Mouse (Mus musculus): Measurements from ENCODE around the gene Nudt7. TPM values are rescaled to one million over a fixed set of nuclear protein-coding genes. Genes with fewer than 3 reads are reported as not detected.

Gene Nudt7
- polyA plus RNA-seq, 1 experiment, result not detected

GRCm38 (mm10) chr8:114143645-114144290, 10.4 kb downstream of the Nudt7 start:
- H3K36me3 ChIP-seq (ENCODE audit: control insufficient read depth, insufficient read depth), result no peaks in the 10 kb centered on the region
- TF ChIP-seq USF1 (IDR thresholded peaks at IDR 0.05; ENCODE audit: low read depth), result no peak
- TF ChIP-seq MYOG (IDR thresholded peaks at IDR 0.05; ENCODE audit: control insufficient read depth, extremely low read depth, insufficient read length), result no peak
- no peak for TF ChIP-seq MYOD1 (IDR thresholded peaks at IDR 0.05; ENCODE audit: control insufficient read depth, insufficient read length, low read depth)
- no peak for TF ChIP-seq CEBPB (IDR thresholded peaks at IDR 0.05; ENCODE audit: low read depth)
- no peak for TF ChIP-seq MAX (IDR thresholded peaks at IDR 0.05)
- no peak for TF ChIP-seq CTCF (IDR thresholded peaks at IDR 0.05; ENCODE audit: control insufficient read depth, insufficient read depth, insufficient read length)
- no peak for TF ChIP-seq FOSL1 (IDR thresholded peaks at IDR 0.05; ENCODE audit: insufficient read depth, low read length, poor library complexity, severe bottlenecking)
- no peaks in the 10 kb centered on the region for H3K27me3 ChIP-seq (ENCODE audit: control insufficient read depth, insufficient read depth, insufficient read length)
- H3K79me3 ChIP-seq (ENCODE audit: low read depth), result no peaks in the 10 kb centered on the region
- no peak overlapping the region for H3ac ChIP-seq (ENCODE audit: control insufficient read depth, insufficient read length, low read depth)
- no peak overlapping the region for H3K4me3 ChIP-seq (ENCODE audit: insufficient read depth, poor library complexity, severe bottlenecking)
- H3K79me2 ChIP-seq (ENCODE audit: control insufficient read depth, insufficient read depth), result no peaks in the 10 kb centered on the region

GRCm38 (mm10) chr8:114153311-114154045, 20.1 kb downstream of the Nudt7 start:
- Histone ChIP-seq H3K79me2 (ENCODE audit: control insufficient read depth, insufficient read depth) (no peaks in the 10 kb centered on the region), H3K27me3 (ENCODE audit: control insufficient read depth, insufficient read depth, insufficient read length) (no peaks in the 10 kb centered on the region), H3K79me3 (ENCODE audit: low read depth) (no peaks in the 10 kb centered on the region), H3ac (ENCODE audit: control insufficient read depth, insufficient read length, low read depth) (no peak overlapping the region), H3K4me3 (ENCODE audit: insufficient read depth, poor library complexity, severe bottlenecking) (no peak overlapping the region), H3K36me3 (ENCODE audit: control insufficient read depth, insufficient read depth) (no peaks in the 10 kb centered on the region)
- TF ChIP-seq FOSL1 (IDR thresholded peaks at IDR 0.05; ENCODE audit: insufficient read depth, low read length, poor library complexity, severe bottlenecking) (no peak), MYOD1 (IDR thresholded peaks at IDR 0.05; ENCODE audit: control insufficient read depth, insufficient read length, low read depth) (no peak), CTCF (IDR thresholded peaks at IDR 0.05; ENCODE audit: control insufficient read depth, insufficient read depth, insufficient read length) (no peak), MYOG (IDR thresholded peaks at IDR 0.05; ENCODE audit: control insufficient read depth, extremely low read depth, insufficient read length) (no peak)

GRCm38 (mm10) chr8:114158586-114158985, 25.2 kb downstream of the Nudt7 start:
- no peak overlapping the region for H3K4me3 ChIP-seq (ENCODE audit: insufficient read depth, poor library complexity, severe bottlenecking)
- H3K79me3 ChIP-seq (ENCODE audit: low read depth), result no peaks in the 10 kb centered on the region
- H3K27me3 ChIP-seq (ENCODE audit: control insufficient read depth, insufficient read depth, insufficient read length), result no peaks in the 10 kb centered on the region
- H3K79me2 ChIP-seq (ENCODE audit: control insufficient read depth, insufficient read depth), result no peaks in the 10 kb centered on the region
- no peaks in the 10 kb centered on the region for H3K36me3 ChIP-seq (ENCODE audit: control insufficient read depth, insufficient read depth)
- no peak overlapping the region for H3ac ChIP-seq (ENCODE audit: control insufficient read depth, insufficient read length, low read depth)
- TF ChIP-seq USF1 (IDR thresholded peaks at IDR 0.05; ENCODE audit: low read depth), result no peak
- TF ChIP-seq CTCF (IDR thresholded peaks at IDR 0.05; ENCODE audit: control insufficient read depth, insufficient read depth, insufficient read length), result no peak
- no peak for TF ChIP-seq MYOG (IDR thresholded peaks at IDR 0.05; ENCODE audit: control insufficient read depth, extremely low read depth, insufficient read length)
- no peak for TF ChIP-seq CEBPB (IDR thresholded peaks at IDR 0.05; ENCODE audit: low read depth)
- TF ChIP-seq MYOD1 (IDR thresholded peaks at IDR 0.05; ENCODE audit: control insufficient read depth, insufficient read length, low read depth), result no peak
- no peak for TF ChIP-seq FOSL1 (IDR thresholded peaks at IDR 0.05; ENCODE audit: insufficient read depth, low read length, poor library complexity, severe bottlenecking)
- no peak for TF ChIP-seq MAX (IDR thresholded peaks at IDR 0.05)

- H3K36me3 ChIP-seq (ENCODE audit: control insufficient read depth, insufficient read depth), result no peaks in the 10 kb centered on the region
- H3K79me2 ChIP-seq (ENCODE audit: control insufficient read depth, insufficient read depth), result no peaks in the 10 kb centered on the region
- TF ChIP-seq USF1 (IDR thresholded peaks at IDR 0.05; ENCODE audit: low read depth), result no peak
- TF ChIP-seq MYOD1 (IDR thresholded peaks at IDR 0.05; ENCODE audit: control insufficient read depth, insufficient read length, low read depth), result no peak
- no peak for TF ChIP-seq MYOG (IDR thresholded peaks at IDR 0.05; ENCODE audit: control insufficient read depth, extremely low read depth, insufficient read length)
- TF ChIP-seq CTCF (IDR thresholded peaks at IDR 0.05; ENCODE audit: control insufficient read depth, insufficient read depth, insufficient read length), result no peak
- no peak overlapping the region for H3K4me3 ChIP-seq (ENCODE audit: insufficient read depth, poor library complexity, severe bottlenecking)
- H3ac ChIP-seq (ENCODE audit: control insufficient read depth, insufficient read length, low read depth), result no peak overlapping the region
- H3K27me3 ChIP-seq (ENCODE audit: control insufficient read depth, insufficient read depth, insufficient read length), result no peaks in the 10 kb centered on the region
- no peaks in the 10 kb centered on the region for H3K79me3 ChIP-seq (ENCODE audit: low read depth)
Observed at GRCm38 (mm10) chr8:114159666-114160065, 26.3 kb downstream of the Nudt7 start.

- Histone ChIP-seq H3K36me3 (ENCODE audit: control insufficient read depth, insufficient read depth) (no peaks in the 10 kb centered on the region), H3K4me3 (ENCODE audit: insufficient read depth, poor library complexity, severe bottlenecking) (no peak overlapping the region), H3K27me3 (ENCODE audit: control insufficient read depth, insufficient read depth, insufficient read length) (no peaks in the 10 kb centered on the region), H3ac (ENCODE audit: control insufficient read depth, insufficient read length, low read depth) (no peak overlapping the region), H3K79me3 (ENCODE audit: low read depth) (no peaks in the 10 kb centered on the region), H3K79me2 (ENCODE audit: control insufficient read depth, insufficient read depth) (no peaks in the 10 kb centered on the region)
- no peak for TF ChIP-seq MYOG (IDR thresholded peaks at IDR 0.05; ENCODE audit: control insufficient read depth, extremely low read depth, insufficient read length)
- TF ChIP-seq MYOD1 (IDR thresholded peaks at IDR 0.05; ENCODE audit: control insufficient read depth, insufficient read length, low read depth), result no peak
- TF ChIP-seq CEBPB (IDR thresholded peaks at IDR 0.05; ENCODE audit: low read depth), result no peak
- TF ChIP-seq USF1 (IDR thresholded peaks at IDR 0.05; ENCODE audit: low read depth), result no peak
- TF ChIP-seq CTCF (IDR thresholded peaks at IDR 0.05; ENCODE audit: control insufficient read depth, insufficient read depth, insufficient read length), result no peak
- no peak for TF ChIP-seq MAX (IDR thresholded peaks at IDR 0.05)
- no peak for TF ChIP-seq FOSL1 (IDR thresholded peaks at IDR 0.05; ENCODE audit: insufficient read depth, low read length, poor library complexity, severe bottlenecking)
Observed at GRCm38 (mm10) chr8:114163871-114164270, 30.5 kb downstream of the Nudt7 start.

Measured in C2C12 (cell line).